Mouse (Mus musculus): ENCODE data around the gene Trim80. TPM values are rescaled to one million over a fixed set of nuclear protein-coding genes. Genes with fewer than 3 reads are reported as not detected.

Trim80 gene
- polyA plus RNA-seq, 1 experiment from 2014 or later, result not detected

Small RNA genes within 50 kb of the gene (microRNA-seq; reads per million reads assigned to microRNA genes)
- not detected for gene Mir3968

Other genes with a start within 250 kb of the Trim80 start
- 0.10 and 0.16 TPM in 2 replicates for gene Grin2c, start 173.3 kb upstream of the Trim80 start, polyA plus RNA-seq (2015; fragmentation: Nextera tagmentation; extraction: Ambion mirVana)
- gene Fdxr, start 163.5 kb upstream of the Trim80 start, polyA plus RNA-seq (2015; fragmentation: Nextera tagmentation; extraction: Ambion mirVana), result 10.5 and 12.4 TPM in 2 replicates
- 0.55 and 0.67 TPM in 2 replicates for gene Fads6, start 142.9 kb upstream of the Trim80 start, polyA plus RNA-seq (2015; fragmentation: Nextera tagmentation; extraction: Ambion mirVana)
- 0.08 TPM in 1 of 2 replicates, not detected in the other for gene Otop2, start 133.4 kb upstream of the Trim80 start, polyA plus RNA-seq (2015; fragmentation: Nextera tagmentation; extraction: Ambion mirVana)
- 0.11 and 0.29 TPM in 2 replicates for gene Ush1g, start 118.5 kb upstream of the Trim80 start, polyA plus RNA-seq (2015; fragmentation: Nextera tagmentation; extraction: Ambion mirVana)
- not detected in 2 replicates for gene Otop3, start 105.8 kb upstream of the Trim80 start, polyA plus RNA-seq (2015; fragmentation: Nextera tagmentation; extraction: Ambion mirVana)
- gene Hid1, start 72.8 kb upstream of the Trim80 start, polyA plus RNA-seq (2015; fragmentation: Nextera tagmentation; extraction: Ambion mirVana), result 7.6 and 11.2 TPM in 2 replicates
- gene Cdr2l, start 58.6 kb upstream of the Trim80 start, polyA plus RNA-seq (2015; fragmentation: Nextera tagmentation; extraction: Ambion mirVana), result 6.3 and 11.1 TPM in 2 replicates
- 163 and 167 TPM in 2 replicates for gene Mrpl58, start 36.8 kb upstream of the Trim80 start, polyA plus RNA-seq (2015; fragmentation: Nextera tagmentation; extraction: Ambion mirVana)
- gene Atp5h, start 20.6 kb upstream of the Trim80 start, polyA plus RNA-seq (2015; fragmentation: Nextera tagmentation; extraction: Ambion mirVana), result 1,570 and 2,168 TPM in 2 replicates
- 11.5 and 14.7 TPM in 2 replicates for gene Kctd2, start 20.4 kb upstream of the Trim80 start, polyA plus RNA-seq (2015; fragmentation: Nextera tagmentation; extraction: Ambion mirVana)
- 0.57 and 5.0 TPM in 2 replicates for gene Slc16a5, start 21.9 kb downstream of the Trim80 start, polyA plus RNA-seq (2015; fragmentation: Nextera tagmentation; extraction: Ambion mirVana)
- gene Armc7, start 35.1 kb downstream of the Trim80 start, polyA plus RNA-seq (2015; fragmentation: Nextera tagmentation; extraction: Ambion mirVana), result 4.6 and 6.2 TPM in 2 replicates
- gene Nt5c, start 51.3 kb downstream of the Trim80 start, polyA plus RNA-seq (2015; fragmentation: Nextera tagmentation; extraction: Ambion mirVana), result 49.6 and 62.1 TPM in 2 replicates
- gene Jpt1, start 73.8 kb downstream of the Trim80 start, polyA plus RNA-seq (2015; fragmentation: Nextera tagmentation; extraction: Ambion mirVana), result 480 and 515 TPM in 2 replicates
- gene Sumo2, start 95.7 kb downstream of the Trim80 start, polyA plus RNA-seq (2015; fragmentation: Nextera tagmentation; extraction: Ambion mirVana), result 566 and 571 TPM in 2 replicates
- gene Nup85, start 123.9 kb downstream of the Trim80 start, polyA plus RNA-seq (2015; fragmentation: Nextera tagmentation; extraction: Ambion mirVana), result 80.8 and 105 TPM in 2 replicates
- 76.2 and 80.1 TPM in 2 replicates for gene Mrps7, start 163.4 kb downstream of the Trim80 start, polyA plus RNA-seq (2015; fragmentation: Nextera tagmentation; extraction: Ambion mirVana)
- gene Gga3, start 163.5 kb downstream of the Trim80 start, polyA plus RNA-seq (2015; fragmentation: Nextera tagmentation; extraction: Ambion mirVana), result 13.7 and 16.3 TPM in 2 replicates
- 30.2 and 34.5 TPM in 2 replicates for gene Mif4gd, start 172.4 kb downstream of the Trim80 start, polyA plus RNA-seq (2015; fragmentation: Nextera tagmentation; extraction: Ambion mirVana)
- gene Slc25a19, start 187.8 kb downstream of the Trim80 start, polyA plus RNA-seq (2015; fragmentation: Nextera tagmentation; extraction: Ambion mirVana), result 47.7 and 48.8 TPM in 2 replicates

Data from heart, embryonic 15.5 days (tissue).